Mouse (Mus musculus) lung, embryonic 14.5 days (tissue): ENCODE data around the gene Gm20388. TPM values are rescaled to one million over a fixed set of nuclear protein-coding genes. Genes with fewer than 3 reads are reported as not detected.

ENCODE experiments used
- ATAC-seq: fragments of 200-750 bp; cut with Nextera tagmentation; 2 replicates; pipeline ENCODE4 v1.8.0; 2017; ENCODE audit warnings: mild to moderate bottlenecking, moderate TSS enrichment, moderate library complexity; ENCODE audit not compliant: insufficient read depth
- DNase-seq: peaks from one replicate; pipeline ENCODE4 v3.0.0-alpha.2; 2015
- H3K27ac ChIP-seq: fragments of 300-500 bp; sonication (generic); 2 replicates; pipeline ENCODE4 v1.5.1; 2014; ENCODE audit warnings: low read depth, mild to moderate bottlenecking, moderate library complexity
- H3K27me3 ChIP-seq: fragments of 300-500 bp; sonication (generic); 2 replicates; pipeline ENCODE4 v1.6.1; 2014; ENCODE audit warnings: low read length, control low read depth; ENCODE audit not compliant: insufficient read depth
- H3K36me3 ChIP-seq: fragments of 300-500 bp; sonication (generic); 2 replicates; pipeline ENCODE4 v1.6.1; 2014; ENCODE audit warnings: control low read depth; ENCODE audit not compliant: insufficient read depth
- H3K4me1 ChIP-seq: fragments of 300-500 bp; sonication (generic); 2 replicates; pipeline ENCODE4 v1.6.1; 2014; ENCODE audit warnings: antibody characterized with exemption, control low read depth; ENCODE audit not compliant: insufficient read depth
- H3K4me2 ChIP-seq: fragments of 300-500 bp; sonication (generic); 2 replicates; pipeline ENCODE4 v1.6.1; 2014; ENCODE audit warnings: mild to moderate bottlenecking
- H3K4me3 ChIP-seq: fragments of 300-500 bp; sonication (generic); 2 replicates; pipeline ENCODE4 v1.5.1; 2014; ENCODE audit warnings: low read depth, low read length
- H3K9ac ChIP-seq: fragments of 300-500 bp; sonication (generic); 2 replicates; pipeline ENCODE4 v1.6.1; 2014
- H3K9me3 ChIP-seq: fragments of 300-500 bp; sonication (generic); 2 replicates; pipeline ENCODE4 v1.6.1; 2016; ENCODE audit warnings: low read depth, low read length, control low read depth
- CTCF ChIP-seq: IDR thresholded peaks from 2 replicates; pipeline ENCODE4 v1.5.1; 2016; ENCODE audit warnings: antibody characterized with exemption, low read depth
- WGBS: fragments of 180-500 bp; shearing (Covaris S2); extraction: QIAGEN DNeasy Blood & Tissue Kit; methylation state at CpG from one replicate; pipeline ENCODE4 v1.1.7; 2014; 5-methylcytosine and 5-hydroxymethylcytosine counted together
- polyA plus RNA-seq: library from polyadenylated mRNA; unstranded; fragments of >200 nt; fragmentation: Nextera tagmentation; extraction: Ambion mirVana; gene quantifications from 2 replicates; pipeline ENCODE4 v1.2.1, GENCODE M21; 2014

The Gm20388 gene
- polyA plus RNA-seq, 1 experiment from 2014 or later: not detected

- Histone ChIP-seq H3K4me1 (peaks cover 13% of the 10 kb centered on the region; the same call in 1 of the 2 replicates), H3K9me3 (no peaks in the 10 kb centered on the region), H3K4me2 (no peak overlapping the region; the same call in 1 of the 2 replicates), H3K27ac (peak overlapping the region; percentile 33; the same call in 1 of the 2 replicates), H3K4me3 (no peak overlapping the region), H3K36me3 (0 out of 2 replicates have a peak, but pooled peaks cover 23% of the 10 kb centered on the region), H3K27me3 (no peaks in the 10 kb centered on the region), H3K9ac (peak overlapping the region; percentile 23; the same call in 1 of the 2 replicates)
- no peak for ATAC-seq
- 61% methylated on average over 20 of the region's 20 CpGs for WGBS
- TF ChIP-seq CTCF: no peak
- no peak for DNase-seq
Observed at GRCm38 (mm10) chr8:120556198-120556892, 645.7 kb downstream of the Gm20388 start.

DNA sequence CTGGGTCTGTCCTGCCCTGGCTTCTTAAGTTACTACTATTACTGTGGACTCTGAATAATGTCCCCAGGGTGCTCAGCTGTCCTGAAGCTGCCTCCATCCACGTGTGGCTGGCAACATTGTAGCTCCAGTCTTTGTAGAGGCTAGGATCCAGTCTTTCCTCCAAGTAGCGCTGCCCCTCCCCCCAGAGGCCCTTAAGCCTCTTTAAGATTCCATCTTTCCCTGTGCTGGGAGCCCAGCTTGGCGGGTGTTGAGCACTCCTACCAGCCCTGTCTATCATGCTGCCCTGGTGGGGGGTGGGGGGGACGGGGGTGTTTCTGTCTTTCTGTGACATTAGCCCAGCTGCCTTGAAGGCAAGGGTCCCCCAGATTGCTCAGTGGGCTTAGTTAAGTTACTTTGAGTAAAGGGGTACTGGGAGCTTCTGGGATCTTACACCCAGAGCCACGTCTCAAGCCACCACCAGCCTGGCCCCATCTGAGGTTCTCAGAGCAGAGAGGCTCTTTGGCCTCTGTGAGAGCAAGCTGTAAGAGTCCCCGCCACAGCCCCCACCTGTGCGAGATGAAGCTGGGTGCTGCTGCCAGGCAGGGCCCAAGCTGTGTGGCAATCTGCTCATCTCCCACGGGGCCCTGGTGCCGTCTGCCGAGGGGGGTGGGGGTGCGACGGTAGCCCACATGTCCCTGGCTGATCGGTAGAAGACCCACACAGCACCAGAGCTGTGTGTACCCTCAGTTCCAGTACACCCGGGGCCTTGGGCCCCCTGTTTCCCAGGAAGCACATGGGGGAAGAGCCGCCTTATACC, 646.7 kb downstream of the Gm20388 start:
- H3K27ac ChIP-seq: no peak overlapping the region
- no peaks in the 10 kb centered on the region for H3K27me3 ChIP-seq
- no peak overlapping the region for H3K9ac ChIP-seq

DNA sequence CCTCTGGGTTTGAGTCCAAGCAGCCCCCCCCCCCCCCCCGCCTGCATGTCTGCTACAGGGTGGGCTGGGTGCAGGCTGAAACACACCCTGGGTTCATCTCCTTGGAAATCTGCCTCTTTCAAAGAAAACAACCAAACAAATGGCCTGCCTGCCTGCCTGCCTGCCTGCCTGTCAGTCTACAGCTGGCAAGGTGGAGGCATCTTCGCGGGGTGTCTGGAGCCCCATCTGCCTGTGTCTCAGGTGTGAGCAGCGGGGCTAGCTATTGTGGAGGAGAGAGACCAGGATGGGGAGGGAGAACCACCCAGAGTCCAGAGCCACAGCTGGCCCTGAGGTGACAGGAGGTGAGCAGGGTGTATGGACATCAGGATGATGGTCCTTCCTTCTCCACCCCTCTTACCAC, 647.5 kb downstream of the Gm20388 start:
- H3K4me2 ChIP-seq: no peak overlapping the region
- H3K4me1 ChIP-seq: peaks cover 21% of the 10 kb centered on the region
- no peak for TF ChIP-seq CTCF
- no peak overlapping the region for H3K27ac ChIP-seq
- DNase-seq: no peak
- H3K27me3 ChIP-seq: no peaks in the 10 kb centered on the region
- H3K9ac ChIP-seq: no peak overlapping the region
- WGBS: 76% methylated on average over 3 of the region's 4 CpGs
- no peak overlapping the region for H3K4me3 ChIP-seq
- H3K36me3 ChIP-seq: peaks cover 29% of the 10 kb centered on the region; the same call in 1 of the 2 replicates
- H3K9me3 ChIP-seq: no peaks in the 10 kb centered on the region
- no peak for ATAC-seq

More for the DNA sequence above, 646.7 kb downstream of the Gm20388 start:
- DNase-seq (peak; percentile 63), ATAC-seq (no peak)
- 0 out of 2 replicates have a peak, but pooled peaks cover 23% of the 10 kb centered on the region for H3K36me3 ChIP-seq
- H3K4me1 ChIP-seq: peaks cover 13% of the 10 kb centered on the region; the same call in 1 of the 2 replicates
- no peak overlapping the region for H3K4me3 ChIP-seq
- H3K9me3 ChIP-seq: no peaks in the 10 kb centered on the region
- WGBS: 53% methylated on average over 15 of the region's 15 CpGs
- H3K4me2 ChIP-seq: no peak overlapping the region
- no peak for TF ChIP-seq CTCF

DNA sequence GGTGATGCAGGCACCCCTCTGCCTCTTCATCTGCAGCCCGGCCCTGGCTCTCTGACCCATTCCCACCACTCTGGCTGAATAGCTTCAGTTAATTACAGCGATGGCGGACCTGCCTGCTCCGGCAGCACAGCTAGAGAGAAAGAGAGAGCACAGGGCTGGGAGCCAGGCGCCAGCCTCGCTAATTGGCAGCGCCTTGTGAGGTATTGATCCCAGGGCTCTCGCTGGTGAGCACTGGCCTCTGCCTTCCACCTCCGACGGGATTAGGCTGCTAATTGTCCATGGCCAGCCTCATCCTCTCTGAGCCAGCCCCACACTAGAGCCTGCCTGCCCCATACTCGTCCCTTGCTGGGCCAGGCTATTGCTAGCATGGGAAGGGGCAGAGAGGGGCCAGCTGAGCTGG, 649.0 kb downstream of the Gm20388 start:
- peaks cover 31% of the 10 kb centered on the region for H3K4me1 ChIP-seq
- H3K4me2 ChIP-seq: no peak overlapping the region
- DNase-seq: no peak
- H3K27ac ChIP-seq: no peak overlapping the region
- no peak for ATAC-seq
- no peak overlapping the region for H3K9ac ChIP-seq
- H3K36me3 ChIP-seq: peaks cover 25% of the 10 kb centered on the region; the same call in 1 of the 2 replicates
- 71% methylated on average over 11 of the region's 11 CpGs for WGBS
- TF ChIP-seq CTCF: no peak
- H3K9me3 ChIP-seq: no peaks in the 10 kb centered on the region
- no peaks in the 10 kb centered on the region for H3K27me3 ChIP-seq
- no peak overlapping the region for H3K4me3 ChIP-seq

- Histone ChIP-seq H3K27ac (no peak overlapping the region), H3K9me3 (no peaks in the 10 kb centered on the region), H3K4me3 (no peak overlapping the region), H3K9ac (no peak overlapping the region), H3K27me3 (no peaks in the 10 kb centered on the region), H3K4me2 (no peak overlapping the region), H3K36me3 (peaks cover 19% of the 10 kb centered on the region; the same call in 1 of the 2 replicates), H3K4me1 (peaks cover 38% of the 10 kb centered on the region)
- 90% methylated on average over 5 of the region's 5 CpGs for WGBS
- ATAC-seq: no peak
- no peak for DNase-seq
- TF ChIP-seq CTCF: no peak
Observed at GRCm38 (mm10) chr8:120560535-120560934, 649.9 kb downstream of the Gm20388 start.

- WGBS: 82% methylated on average over 22 of the region's 22 CpGs
- no peak overlapping the region for H3K4me2 ChIP-seq
- no peak overlapping the region for H3K9ac ChIP-seq
- H3K36me3 ChIP-seq: peaks cover 26% of the 10 kb centered on the region
- no peak overlapping the region for H3K27ac ChIP-seq
- H3K4me1 ChIP-seq: peaks cover 36% of the 10 kb centered on the region
- DNase-seq: no peak
- H3K27me3 ChIP-seq: no peaks in the 10 kb centered on the region
- no peak overlapping the region for H3K4me3 ChIP-seq
- no peak for ATAC-seq
- TF ChIP-seq CTCF: peak; percentile 61
- no peaks in the 10 kb centered on the region for H3K9me3 ChIP-seq
Observed at GRCm38 (mm10) chr8:120561539-120562435, 651.1 kb downstream of the Gm20388 start.
